Mouse (Mus musculus) C2C12 (cell line): ENCODE results near the gene Btbd16.

ENCODE experiments used
- CEBPB ChIP-seq: IDR thresholded peaks from one replicate; pipeline ENCODE4 v1.6.1; 2011; ENCODE audit warnings: low read depth, mild to moderate bottlenecking, control low read depth, moderate library complexity
- CTCF ChIP-seq: IDR thresholded peaks from one replicate; pipeline ENCODE4 v1.5.1; 2011; ENCODE audit not compliant: control insufficient read depth, insufficient read depth, insufficient read length
- FOSL1 ChIP-seq: IDR thresholded peaks from one replicate; pipeline ENCODE4 v1.8.0; 2011; ENCODE audit warnings: mild to moderate bottlenecking, low read length; ENCODE audit not compliant: poor library complexity, insufficient read depth, severe bottlenecking
- MAX ChIP-seq: IDR thresholded peaks from one replicate; pipeline ENCODE4 v1.6.1; 2011; ENCODE audit warnings: mild to moderate bottlenecking, control low read depth
- MYOD1 ChIP-seq: IDR thresholded peaks from one replicate; pipeline ENCODE4 v1.6.1; 2011; ENCODE audit warnings: low read depth; ENCODE audit not compliant: control insufficient read depth, insufficient read length
- MYOG ChIP-seq: IDR thresholded peaks from one replicate; pipeline ENCODE4 v1.6.1; 2011; ENCODE audit not compliant: control insufficient read depth, insufficient read length; ENCODE audit errors: extremely low read depth
- USF1 ChIP-seq: IDR thresholded peaks from one replicate; pipeline ENCODE4 v1.6.1; 2011; ENCODE audit warnings: low read depth, mild to moderate bottlenecking, control low read depth, moderate library complexity

GRCm38 (mm10) chr7:130827844-130828403, 54.1 kb downstream of the Btbd16 start:
- TF ChIP-seq MYOD1, result no peak
- TF ChIP-seq CTCF, result no peak
- no peak for TF ChIP-seq MYOG
- no peak for TF ChIP-seq MAX
- TF ChIP-seq FOSL1, result no peak
- no peak for TF ChIP-seq USF1
- no peak for TF ChIP-seq CEBPB
